Mouse (Mus musculus) spleen, adult 2 months (tissue): ENCODE results near the gene Vps72. TPM values are rescaled to one million over a fixed set of nuclear protein-coding genes. Genes with fewer than 3 reads are reported as not detected.
"Not testable (repeated sequence)": the region's sequence is repeated elsewhere in the genome, so short reads cannot be mapped to it uniquely, and the experiment has no call there.

Experiments
- DNase-seq, 2 experiments: peaks; one replicate each; pipeline versions ENCODE4 v3.0.0 to v3.0.0-alpha.2; 2012 to 2021; ENCODE audit warnings: low spot score in 2 of 2, low read depth in 1 of 2
- H3K27ac ChIP-seq: fragments of 200-500 bp; 2 replicates; pipeline ENCODE4 v1.5.1; 2012; ENCODE audit warnings: low read length, inconsistent platforms; ENCODE audit not compliant: insufficient read depth
- H3K27me3 ChIP-seq: fragments of 200-500 bp; 2 replicates; pipeline ENCODE4 v1.6.1; 2012; ENCODE audit warnings: mild to moderate bottlenecking, moderate library complexity, low read length, inconsistent platforms; ENCODE audit not compliant: control insufficient read depth, insufficient read depth
- H3K36me3 ChIP-seq: fragments of 200-500 bp; 2 replicates; pipeline ENCODE4 v1.6.1; 2012; ENCODE audit warnings: mild to moderate bottlenecking, low read length, inconsistent platforms; ENCODE audit not compliant: control insufficient read depth, insufficient read depth
- H3K4me1 ChIP-seq: fragments of 200-500 bp; 2 replicates; pipeline ENCODE4 v1.6.1; 2011; ENCODE audit warnings: inconsistent platforms; ENCODE audit not compliant: control insufficient read depth, insufficient read depth, insufficient read length
- H3K4me3 ChIP-seq: fragments of 200-500 bp; 2 replicates; pipeline ENCODE4 v1.5.1; 2011; ENCODE audit warnings: mild to moderate bottlenecking, inconsistent platforms; ENCODE audit not compliant: insufficient read depth, insufficient read length; ENCODE audit errors: extremely low read depth
- CTCF ChIP-seq: fragments of 200-500 bp; IDR thresholded peaks from 2 replicates; pipeline ENCODE4 v1.5.1; 2011; ENCODE audit warnings: mild to moderate bottlenecking, inconsistent platforms; ENCODE audit not compliant: insufficient read depth, insufficient read length, insufficient replicate concordance; ENCODE audit errors: extremely low read depth
- POLR2A ChIP-seq: fragments of 200-500 bp; IDR thresholded peaks from 2 replicates; pipeline ENCODE4 v1.6.1; 2011; ENCODE audit warnings: low read depth, low read length, inconsistent platforms
- WGBS: fragments of 180-500 bp; shearing (Covaris S2); methylation state at CpG from one replicate; pipeline ENCODE4 v1.1.7; 2018; 5-methylcytosine and 5-hydroxymethylcytosine counted together
- polyA plus RNA-seq: library from polyadenylated mRNA; depleted of rRNA; stranded (reverse); fragments of >200 nt; gene quantifications from 2 replicates; pipeline ENCODE4 v1.2.3, GENCODE M21; 2012

The Vps72 gene
- polyA plus RNA-seq, 1 experiment, result 36.3 TPM

DNA sequence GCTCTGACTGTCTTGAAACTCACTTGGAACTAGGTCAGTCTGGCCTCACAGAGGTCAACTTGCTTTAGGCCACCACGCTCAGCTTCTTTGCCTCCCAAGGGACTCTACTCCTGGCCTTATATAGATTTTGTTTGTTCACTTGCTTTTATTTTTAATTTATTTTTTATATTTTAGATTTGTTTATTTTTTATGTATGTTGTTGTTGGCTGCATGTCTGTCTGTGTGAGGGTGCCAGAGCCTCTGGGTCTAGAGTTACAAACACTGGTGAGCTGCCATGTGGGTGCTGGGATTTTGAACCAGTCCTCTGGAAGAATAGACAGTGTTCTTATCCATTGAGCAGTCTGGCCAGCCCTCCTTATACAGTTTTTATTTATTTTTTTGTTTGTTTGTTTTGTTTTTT lies 1.9 kb downstream of the Vps72 start:
- no peaks in the 10 kb centered on the region; the same call in 1 of the 2 replicates for H3K4me1 ChIP-seq
- DNase-seq, result no peak
- TF ChIP-seq CTCF, result no peak
- TF ChIP-seq POLR2A, result no peak
- no peak overlapping the region for H3K27ac ChIP-seq
- 100% methylated on average over 1 of the region's 1 CpGs for WGBS
- no peaks in the 10 kb centered on the region for H3K27me3 ChIP-seq
- H3K36me3 ChIP-seq, result peaks cover 4% of the 10 kb centered on the region
- H3K4me3 ChIP-seq, result no peak overlapping the region

- Histone ChIP-seq H3K27ac (no peak overlapping the region), H3K36me3 (peaks cover 31% of the 10 kb centered on the region), H3K4me1 (no peaks in the 10 kb centered on the region), H3K27me3 (no peaks in the 10 kb centered on the region), H3K4me3 (no peak overlapping the region)
- TF ChIP-seq CTCF (no peak), POLR2A (no peak)
- 91% methylated on average over 2 of the region's 2 CpGs for WGBS
- no peak for DNase-seq
These were observed 6.9 kb downstream of the Vps72 start for GRCm38 (mm10) chr3:95117751-95118150.

DNA sequence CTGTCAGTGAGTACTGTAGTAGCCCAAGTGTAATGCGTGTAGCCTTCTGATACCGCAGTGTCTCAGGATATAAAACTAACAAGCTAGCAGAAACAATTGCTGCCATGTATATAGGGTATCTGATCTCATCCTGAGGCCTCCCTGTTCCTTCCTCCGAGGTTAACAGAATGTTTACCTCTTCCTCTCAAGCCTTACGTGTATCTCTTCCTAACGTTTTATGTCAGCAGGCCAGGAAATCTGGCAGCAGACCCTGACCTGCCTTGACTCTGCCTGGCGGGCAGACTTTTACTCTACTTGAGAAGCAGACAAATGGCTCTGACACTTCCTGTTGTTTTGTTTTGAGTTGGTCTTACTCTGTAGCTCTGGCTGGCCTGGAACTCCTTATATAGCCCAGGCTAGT lies 10.8 kb downstream of the Vps72 start:
- WGBS, result 72% methylated on average over 6 of the region's 6 CpGs
- Histone ChIP-seq H3K27me3 (no peaks in the 10 kb centered on the region), H3K36me3 (peaks cover 28% of the 10 kb centered on the region), H3K4me1 (no peaks in the 10 kb centered on the region), H3K4me3 (no peak overlapping the region), H3K27ac (no peak overlapping the region)
- TF ChIP-seq POLR2A, result no peak
- TF ChIP-seq CTCF, result no peak
- DNase-seq, result no peak

DNA sequence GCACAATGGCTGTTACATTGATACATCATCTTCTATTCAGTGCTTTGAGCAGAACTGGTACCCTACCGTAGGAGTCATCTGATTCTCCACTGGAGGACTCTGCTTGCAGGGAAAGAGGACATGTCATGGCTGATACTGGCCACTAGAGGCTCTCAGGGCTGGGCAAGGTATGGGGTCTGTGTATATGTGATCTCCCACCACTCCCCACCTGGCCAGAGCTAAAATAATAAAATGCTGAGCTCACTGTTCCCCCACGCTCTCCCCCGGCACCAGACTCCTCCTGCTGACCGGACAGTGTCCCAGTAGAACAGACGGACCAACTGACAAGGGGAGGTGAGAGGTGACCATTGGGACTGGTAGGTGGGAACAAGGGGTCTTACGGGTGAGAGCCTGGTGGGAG lies 13.4 kb downstream of the Vps72 start, which contains the start of gene Tmod4:
Gene Tmod4, plus strand, starts transcription at position 231 of the 400 bp plus-strand sequence.
- Histone ChIP-seq H3K27me3 (no peaks in the 10 kb centered on the region), H3K27ac (no peak within 1 kb of the TSS), H3K36me3 (peaks cover 24% of the 10 kb centered on the region), H3K4me3 (no peak within 1 kb of the TSS), H3K4me1 (no peaks in the 10 kb centered on the region)
- DNase-seq, result no peak
- WGBS, result 74% methylated on average over 6 of the region's 6 CpGs
- TF ChIP-seq CTCF (peak; percentile 30; the same call in 1 of the 2 replicates), POLR2A (no peak)

- Histone ChIP-seq H3K27me3 (no peaks in the 10 kb centered on the region), H3K27ac (no peak overlapping the region), H3K36me3 (peaks cover 21% of the 10 kb centered on the region), H3K4me1 (no peaks in the 10 kb centered on the region), H3K4me3 (no peak overlapping the region)
- DNase-seq, result no peak
- TF ChIP-seq POLR2A, result no peak
- no peak for TF ChIP-seq CTCF
- 50% methylated on average over 5 of the region's 5 CpGs for WGBS
These were observed 14.2 kb downstream of the Vps72 start for GRCm38 (mm10) chr3:95124972-95125371.

GRCm38 (mm10) chr3:95129226-95129651 lies 18.4 kb downstream of the Vps72 start:
- Histone ChIP-seq H3K36me3 (peaks cover 3% of the 10 kb centered on the region; the same call in 1 of the 2 replicates), H3K4me1 (peaks cover 4% of the 10 kb centered on the region), H3K27ac (no peak overlapping the region), H3K27me3 (no peaks in the 10 kb centered on the region), H3K4me3 (no peak overlapping the region)
- DNase-seq, result no peak
- WGBS, result 83% methylated on average over 6 of the region's 6 CpGs
- TF ChIP-seq CTCF (no peak), POLR2A (no peak)

GRCm38 (mm10) chr3:95130081-95130480 lies 19.3 kb downstream of the Vps72 start:
- TF ChIP-seq POLR2A (no peak), CTCF (no peak)
- 95% methylated on average over 5 of the region's 5 CpGs for WGBS
- Histone ChIP-seq H3K27me3 (no peaks in the 10 kb centered on the region), H3K27ac (no peak overlapping the region), H3K4me1 (peaks cover 4% of the 10 kb centered on the region), H3K4me3 (no peak overlapping the region), H3K36me3 (peaks cover 3% of the 10 kb centered on the region; the same call in 1 of the 2 replicates)
- DNase-seq, result no peak

DNA sequence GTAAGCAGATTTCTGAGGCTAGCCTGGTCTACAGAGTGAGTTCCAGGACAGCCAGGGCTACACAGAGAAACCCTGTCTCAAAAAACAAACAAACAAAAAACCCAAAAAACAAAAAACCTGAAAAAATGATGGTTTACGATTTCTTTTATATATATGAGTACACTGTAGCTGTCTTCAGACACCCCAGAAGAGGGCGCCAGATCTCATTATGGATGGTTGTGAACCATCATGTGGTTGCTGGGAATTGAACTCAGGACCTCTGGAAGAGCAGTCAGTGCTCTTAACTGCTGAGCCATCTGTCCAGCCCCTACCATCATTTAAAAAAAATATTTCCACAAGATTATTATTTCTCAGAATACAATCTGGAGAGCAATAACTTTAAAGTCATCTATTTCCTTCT lies 21.6 kb downstream of the Vps72 start:
- 84% methylated on average over 2 of the region's 2 CpGs for WGBS

More for the DNA sequence above, 21.6 kb downstream of the Vps72 start:
- H3K27ac ChIP-seq, H3K4me3 ChIP-seq, H3K36me3 ChIP-seq, DNase-seq, H3K27me3 ChIP-seq: not testable (repeated sequence)
- peaks cover 19% of the 10 kb centered on the region for H3K4me1 ChIP-seq
